Mouse (Mus musculus): Measurements from ENCODE around the gene Kif27.

Kif27 gene

DNA sequence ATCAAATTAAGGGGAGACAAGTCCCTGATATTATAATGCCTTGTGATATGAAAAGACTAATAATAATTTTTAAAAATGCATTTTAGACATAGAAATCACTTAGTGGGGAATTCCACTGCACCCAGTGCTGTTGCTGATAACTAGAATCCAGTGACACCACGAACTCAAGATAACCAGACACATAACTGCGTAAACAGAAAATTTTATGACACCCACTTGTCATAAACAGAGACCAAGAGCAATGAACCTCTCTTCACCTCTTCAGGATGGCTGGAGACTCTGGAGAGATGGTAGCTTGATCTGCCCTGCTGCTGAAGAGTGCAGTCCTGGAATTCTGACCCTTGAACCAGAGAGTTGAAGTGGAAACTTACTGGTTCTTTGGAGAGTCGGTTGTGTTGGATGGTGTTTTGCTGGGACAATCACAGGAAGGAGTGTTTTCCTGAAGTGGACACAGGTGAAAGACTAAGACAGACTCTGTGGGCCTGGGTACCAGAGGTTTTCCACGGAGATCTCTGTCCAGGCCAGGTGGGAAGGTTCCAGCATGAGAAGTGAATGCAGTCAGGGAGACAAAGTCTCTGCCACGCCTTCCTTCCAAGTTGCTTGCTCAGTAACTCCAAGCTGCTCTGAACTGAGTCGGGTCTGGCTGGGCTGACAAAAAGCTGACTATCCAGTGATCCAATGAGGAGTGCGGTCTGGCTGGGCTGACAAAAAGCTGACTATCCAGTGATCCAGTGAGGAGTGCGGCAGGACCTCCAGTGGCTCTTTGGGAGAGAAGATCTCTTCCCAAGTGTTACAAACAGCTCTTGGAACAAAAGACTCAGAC lies 5.6 kb upstream of the Kif27 start:
- no peak for DNase-seq (ENCODE audit: low spot score)

DNA sequence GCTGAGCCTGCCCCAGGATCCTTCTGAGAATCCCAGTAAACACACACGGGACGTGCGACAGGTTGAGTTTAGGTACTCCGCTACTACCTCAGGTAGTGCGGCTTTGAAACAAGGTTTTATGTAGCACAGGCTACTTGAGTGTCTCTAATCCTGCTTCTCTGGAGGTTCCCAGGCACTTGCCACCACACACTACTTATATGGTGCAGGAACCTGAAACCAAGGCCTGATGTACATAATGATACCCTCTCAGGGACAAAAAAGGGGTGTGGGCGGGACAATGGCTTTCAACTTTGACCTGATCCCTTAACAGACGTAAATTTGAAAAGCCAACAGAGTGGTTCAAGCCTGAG lies 357 bp upstream of the Kif27 start:
- DNase-seq (ENCODE audit: low spot score), result no peak

- DNase-seq (ENCODE audit: low spot score), result no peak
Measured at GRCm38 (mm10) chr13:58352996-58353395, 5.9 kb downstream of the Kif27 start.

DNA sequence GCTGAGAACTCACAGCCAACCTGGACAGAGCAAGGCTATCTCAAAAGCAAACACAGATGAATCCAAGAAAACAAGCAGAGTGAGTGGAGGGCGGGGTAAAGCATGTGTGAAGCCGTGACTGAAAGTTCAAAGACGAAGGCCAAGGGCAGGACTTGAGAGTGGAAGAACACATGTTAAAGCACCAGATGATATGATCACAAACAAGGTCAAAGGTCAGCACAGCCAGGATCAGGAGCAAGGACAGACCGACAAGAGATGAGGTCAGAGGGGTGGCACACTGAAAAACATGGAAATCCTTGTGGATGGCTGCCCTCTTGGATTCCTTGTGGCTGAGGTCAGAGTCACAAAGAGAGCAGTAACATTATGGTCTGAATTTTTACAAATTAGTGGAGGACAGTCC lies 8.3 kb downstream of the Kif27 start:
- DNase-seq (ENCODE audit: low spot score), result no peak

DNA sequence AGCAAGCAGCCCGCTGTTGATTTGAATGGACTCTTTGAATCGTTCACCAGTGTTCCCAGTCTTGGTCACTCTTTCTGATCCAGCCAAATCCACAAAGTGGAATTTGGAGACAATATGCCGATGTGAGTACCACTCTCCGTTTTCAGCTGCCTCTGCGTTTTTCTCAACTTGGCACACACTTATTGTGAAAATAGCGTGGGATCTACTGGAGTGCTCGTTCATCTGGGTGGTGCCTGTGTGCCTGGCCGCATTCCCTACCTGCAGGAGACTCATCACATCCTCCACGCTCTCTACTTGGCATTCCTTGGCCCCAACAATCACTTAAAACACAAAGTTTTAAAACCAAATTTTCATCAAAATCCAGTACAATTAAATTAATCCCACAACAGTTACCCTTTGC lies 14.4 kb downstream of the Kif27 start:
- DNase-seq (ENCODE audit: low spot score), result no peak

DNA sequence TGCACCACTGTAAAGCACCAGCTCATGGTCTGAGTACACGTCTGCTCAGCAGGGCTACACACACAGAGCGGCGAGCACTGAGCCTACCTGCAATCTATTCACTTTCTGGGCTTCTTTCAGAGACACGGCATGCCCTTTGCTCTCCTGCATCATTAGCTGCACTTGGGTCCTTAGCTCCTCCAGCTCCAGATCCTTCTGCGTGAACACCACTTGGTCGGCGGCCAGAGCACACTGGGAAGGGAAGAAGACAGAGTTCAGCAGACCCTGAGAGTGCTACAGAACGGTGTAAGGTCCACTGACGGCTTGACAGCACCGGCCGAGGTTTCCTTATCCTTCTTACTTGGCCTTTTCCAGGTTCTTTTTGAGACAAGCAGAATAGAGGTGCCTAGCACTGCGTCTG lies 21.5 kb downstream of the Kif27 start:
- no peak for DNase-seq (ENCODE audit: low spot score)

- DNase-seq (ENCODE audit: low spot score), result no peak
Measured at GRCm38 (mm10) chr13:58334116-58334515, 24.8 kb downstream of the Kif27 start.

DNA sequence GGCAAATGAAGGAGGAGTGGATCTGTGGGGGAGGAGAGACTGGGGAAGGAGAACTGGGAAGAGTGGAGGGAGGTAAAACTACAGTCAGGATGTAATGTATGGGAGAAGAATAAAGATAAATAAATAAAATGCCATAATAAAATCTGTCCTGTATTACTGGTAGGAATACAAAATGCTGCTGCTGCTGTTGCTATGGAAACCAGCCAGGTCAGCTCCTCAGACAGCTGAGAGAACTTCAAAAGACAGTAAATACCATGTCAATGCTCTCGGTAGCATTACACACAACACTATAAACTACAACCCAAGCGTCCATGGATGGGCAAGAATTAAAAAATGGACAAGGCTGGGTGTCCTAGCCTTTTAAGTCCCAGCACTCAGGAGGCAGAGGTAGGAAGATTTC lies 41.2 kb downstream of the Kif27 start:
- DNase-seq (ENCODE audit: low spot score), result no peak

DNA sequence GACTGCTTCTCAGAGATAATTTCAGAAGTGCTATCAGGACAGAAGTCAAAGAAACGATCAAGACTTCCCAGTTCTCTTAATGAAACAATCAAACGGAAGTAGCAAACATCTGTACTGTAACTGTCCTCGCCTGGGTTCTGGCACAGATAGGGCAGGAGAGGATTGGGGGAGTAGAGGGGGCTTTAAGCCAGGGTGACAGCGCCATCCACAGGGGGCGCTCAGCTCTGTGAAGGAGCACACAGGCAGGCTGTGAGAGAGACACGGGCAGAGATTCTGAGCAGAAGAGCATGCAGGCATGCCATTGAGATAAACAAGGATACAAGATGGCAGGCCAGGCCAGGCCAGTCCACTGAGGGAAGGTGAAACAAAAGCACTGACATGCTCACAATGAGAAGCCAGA lies 43.9 kb downstream of the Kif27 start:
- DNase-seq (ENCODE audit: low spot score), result no peak

DNA sequence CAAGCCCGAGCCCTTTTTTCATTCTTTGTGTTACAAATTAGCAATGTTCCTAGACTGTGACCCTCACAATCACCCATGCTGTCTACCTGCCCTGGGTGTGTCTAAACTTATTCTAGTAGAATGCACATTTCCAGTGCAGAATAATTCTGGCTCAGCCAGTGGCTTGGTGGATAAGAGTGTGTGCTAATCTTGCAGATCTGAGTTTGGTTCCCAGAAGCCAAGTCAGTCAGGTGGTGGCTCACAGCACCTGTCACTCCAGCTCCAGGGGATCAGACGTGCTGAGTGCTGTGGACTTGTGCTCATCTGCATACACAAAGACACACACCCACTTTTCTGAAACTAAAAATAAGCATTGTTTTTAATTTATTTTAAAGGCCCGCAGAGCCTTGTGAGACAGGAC lies 45.2 kb downstream of the Kif27 start:
- DNase-seq (ENCODE audit: low spot score), result no peak

DNA sequence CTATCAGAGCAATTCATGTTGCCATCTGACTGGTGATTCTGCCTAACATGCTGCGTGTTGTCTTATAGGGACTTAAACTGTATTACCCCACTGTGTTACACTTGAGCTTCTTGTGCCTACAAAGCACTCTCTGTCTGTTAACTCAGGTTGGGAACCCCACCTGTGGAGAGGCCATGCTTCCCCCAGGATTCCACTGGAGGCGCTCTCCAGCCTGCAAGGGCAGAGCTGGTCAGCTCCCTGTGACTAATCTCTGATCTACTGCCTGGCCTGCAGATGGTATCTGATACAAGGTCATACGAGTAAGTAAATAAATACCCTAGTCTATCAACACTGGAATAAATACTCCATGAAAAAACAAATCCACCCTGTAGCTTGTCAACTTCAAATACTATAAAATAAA lies 47.6 kb downstream of the Kif27 start:
- DNase-seq (ENCODE audit: low spot score), result no peak

DNA sequence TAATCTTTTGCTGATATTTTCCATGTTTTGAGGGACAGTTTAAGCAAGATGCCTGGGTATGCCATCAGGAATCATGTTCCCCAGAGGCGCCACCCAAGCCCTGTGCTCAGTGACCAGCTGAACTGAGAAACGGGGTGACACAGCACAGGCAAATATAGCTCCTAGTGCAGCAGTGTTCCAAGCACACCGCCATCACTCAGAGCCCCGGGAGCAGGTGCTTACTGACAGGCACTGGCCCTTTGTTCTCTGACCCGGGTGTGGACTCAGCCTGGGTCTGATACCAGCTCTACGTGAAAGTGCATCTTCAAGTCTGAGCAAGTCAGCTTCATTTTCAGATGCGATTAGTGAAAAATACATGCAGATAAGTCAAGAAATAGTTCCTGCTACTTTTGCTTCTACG lies 49.4 kb downstream of the Kif27 start:
- DNase-seq (ENCODE audit: low spot score), result no peak

- DNase-seq (ENCODE audit: low spot score), result no peak
Measured at GRCm38 (mm10) chr13:58307453-58307852, 51.5 kb downstream of the Kif27 start.

DNA sequence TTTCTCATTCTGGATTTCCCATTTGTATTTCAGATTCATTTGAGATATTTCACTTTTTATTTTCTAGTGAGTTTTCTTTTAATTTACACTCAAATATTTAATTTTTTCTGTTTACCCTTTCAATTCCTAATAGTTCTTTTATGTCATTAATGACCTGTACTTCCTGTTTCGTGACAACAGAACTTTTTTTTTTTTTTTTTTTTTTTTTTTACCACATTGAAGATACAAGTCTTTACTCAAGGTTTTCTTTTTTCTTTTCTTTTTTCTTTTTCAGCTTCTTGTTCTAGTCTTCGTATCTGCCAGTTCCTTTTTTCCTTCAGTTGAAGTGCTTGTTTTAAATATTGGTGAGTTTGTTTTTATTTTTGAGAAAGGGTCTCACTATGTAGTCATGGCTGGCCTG lies 53.7 kb downstream of the Kif27 start:
- no peak for DNase-seq (ENCODE audit: low spot score)

DNA sequence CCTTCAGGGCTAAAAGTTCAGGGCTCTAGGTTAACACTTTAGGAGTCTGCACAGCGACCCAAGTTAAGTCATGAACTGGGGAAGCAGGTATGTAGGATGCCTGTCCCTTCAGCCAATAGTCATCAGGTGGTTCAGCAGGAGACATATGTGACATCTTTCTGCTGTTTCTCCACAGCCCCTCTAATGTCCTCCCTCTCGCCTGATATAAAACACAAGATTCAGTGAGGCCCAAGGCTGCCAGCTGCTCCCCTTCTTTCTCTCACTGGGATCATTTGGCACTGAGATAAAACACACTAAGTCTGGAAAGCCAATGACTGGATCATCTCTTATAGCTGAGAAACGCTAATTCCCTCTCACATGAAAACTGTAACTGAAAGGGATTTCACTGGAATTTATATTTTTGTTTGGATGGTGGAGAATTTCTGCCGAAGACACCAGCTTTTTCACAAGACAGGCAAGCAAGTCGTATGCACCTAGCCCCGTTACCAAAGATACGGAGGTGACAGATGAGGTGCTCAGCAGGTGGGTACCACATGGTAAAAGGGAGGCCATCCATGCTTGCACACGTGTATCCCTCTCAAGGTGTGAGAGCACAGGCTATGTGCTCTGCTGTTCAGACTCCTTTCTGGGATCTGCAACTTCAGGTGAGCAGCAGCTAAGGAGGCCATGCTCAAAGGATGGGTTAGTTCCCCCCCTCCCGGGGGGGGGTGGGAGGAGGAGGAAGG lies 56.3 kb downstream of the Kif27 start:
- DNase-seq (ENCODE audit: low spot score), result no peak

GRCm38 (mm10) chr13:58301961-58302360 lies 57.0 kb downstream of the Kif27 start:
- DNase-seq (ENCODE audit: low spot score), result no peak

GRCm38 (mm10) chr13:58298756-58299155 lies 60.2 kb downstream of the Kif27 start:
- DNase-seq (ENCODE audit: low spot score), result no peak

GRCm38 (mm10) chr13:58295582-58295981 lies 63.3 kb downstream of the Kif27 start:
- DNase-seq (ENCODE audit: low spot score), result no peak

DNA sequence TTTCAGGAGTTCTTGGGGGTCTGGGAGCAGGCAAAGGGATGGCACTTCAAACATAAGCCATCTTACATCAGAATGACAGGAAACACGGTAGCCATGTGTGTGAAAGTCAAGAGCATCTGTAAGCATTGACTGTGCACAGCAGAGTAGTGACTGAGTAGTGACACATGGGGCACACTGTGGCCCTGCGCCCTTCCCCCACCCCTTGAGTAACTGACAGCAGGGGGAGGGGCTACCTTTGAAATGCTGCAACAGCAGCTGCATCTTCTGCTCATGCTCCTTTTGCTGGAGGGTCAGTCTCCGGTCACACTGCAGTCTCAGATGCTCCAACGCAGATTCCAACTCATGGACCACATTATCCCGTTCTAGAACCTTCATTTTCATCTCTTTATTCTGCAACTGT lies 66.1 kb downstream of the Kif27 start:
- no peak for DNase-seq (ENCODE audit: low spot score)

- DNase-seq (ENCODE audit: low spot score), result no peak
Measured at GRCm38 (mm10) chr13:58289308-58289707, 69.6 kb downstream of the Kif27 start.

- peak; percentile 75 for DNase-seq (ENCODE audit: low spot score)
Measured at GRCm38 (mm10) chr13:58287822-58288221, 71.1 kb downstream of the Kif27 start.

- DNase-seq (ENCODE audit: low spot score), result no peak
Measured at GRCm38 (mm10) chr13:58283466-58283865, 75.5 kb downstream of the Kif27 start.

GRCm38 (mm10) chr13:58281936-58282335 lies 77.0 kb downstream of the Kif27 start:
- no peak for DNase-seq (ENCODE audit: low spot score)

DNA sequence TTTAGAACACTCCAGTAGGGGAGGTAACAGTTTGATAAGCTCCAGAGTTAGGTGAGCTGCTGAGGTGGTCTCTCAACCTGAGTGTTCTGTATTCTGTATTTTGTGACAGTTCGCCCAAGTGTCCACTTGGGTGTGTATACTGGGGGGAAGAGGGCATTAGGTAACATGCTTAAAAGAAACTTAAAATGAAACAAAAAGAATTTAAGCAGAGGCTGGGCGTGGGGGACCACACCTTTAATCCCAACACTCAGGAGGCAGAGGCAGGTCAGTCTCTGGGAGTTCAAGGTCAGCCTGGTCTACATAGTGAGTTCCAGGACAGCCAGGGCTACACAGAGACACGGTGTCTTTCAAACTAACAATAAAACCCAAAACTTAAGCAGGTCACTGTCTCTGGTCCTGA lies 78.4 kb downstream of the Kif27 start:
- no peak for DNase-seq (ENCODE audit: low spot score)
